Mouse (Mus musculus) forebrain, embryonic 10.5 days (tissue): ENCODE results near the gene Slc12a9. TPM values are rescaled to one million over a fixed set of nuclear protein-coding genes. Genes with fewer than 3 reads are reported as not detected.

Experiments
- DNase-seq: peaks from one replicate; pipeline ENCODE4 v3.0.0-alpha.2; 2017; ENCODE audit warnings: low spot score; ENCODE audit errors: extremely low spot score
- H3K27ac ChIP-seq: fragments of 300-500 bp; sonication (generic); 2 replicates; pipeline ENCODE4 v1.5.1; 2016; ENCODE audit warnings: mild to moderate bottlenecking
- H3K27me3 ChIP-seq: fragments of 300-500 bp; sonication (generic); 2 replicates; pipeline ENCODE4 v1.6.1; 2016; ENCODE audit warnings: mild to moderate bottlenecking; ENCODE audit not compliant: poor library complexity, severe bottlenecking
- H3K36me3 ChIP-seq: fragments of 300-500 bp; sonication (generic); replicated peaks from 2 replicates; pipeline ENCODE4 v1.6.1; 2016; ENCODE audit warnings: mild to moderate bottlenecking, moderate library complexity
- H3K4me1 ChIP-seq: fragments of 300-500 bp; sonication (generic); 2 replicates; pipeline ENCODE4 v1.6.1; 2016
- H3K4me3 ChIP-seq: fragments of 300-500 bp; sonication (generic); 2 replicates; pipeline ENCODE4 v1.5.1; 2016; ENCODE audit warnings: mild to moderate bottlenecking, moderate library complexity
- H3K9me3 ChIP-seq: fragments of 300-500 bp; sonication (generic); 2 replicates; pipeline ENCODE4 v1.6.1; 2016; ENCODE audit warnings: mild to moderate bottlenecking, moderate library complexity
- WGBS: fragments of 180-500 bp; shearing (Covaris S2); methylation state at CpG from one replicate; pipeline ENCODE4 v1.1.7; 2016; 5-methylcytosine and 5-hydroxymethylcytosine counted together
- polyA plus RNA-seq: library from polyadenylated mRNA; unstranded; fragments of >200 nt; fragmentation: Nextera tagmentation; extraction: Ambion mirVana; gene quantifications from 2 replicates; pipeline ENCODE4 v1.2.1, GENCODE M21; 2016

Slc12a9 gene
- polyA plus RNA-seq, 1 experiment from 2014 or later = 10.6 TPM

- DNase-seq = no peak
- peak overlapping the region; percentile 99 for H3K27ac ChIP-seq
These were observed 18.9 kb upstream of the Slc12a9 start for GRCm38 (mm10) chr5:137352011-137352975.

GRCm38 (mm10) chr5:137351394-137351793 is 18.0 kb upstream of the Slc12a9 start:
- Histone ChIP-seq H3K4me3 (peak overlapping the region; percentile 95), H3K4me1 (peaks cover 72% of the 10 kb centered on the region), H3K27me3 (no peaks in the 10 kb centered on the region), H3K36me3 (peaks cover 42% of the 10 kb centered on the region), H3K9me3 (no peaks in the 10 kb centered on the region), H3K27ac (peak overlapping the region; percentile 99)
- no peak for DNase-seq
- 9% methylated on average over 4 of the region's 4 CpGs for WGBS

More at GRCm38 (mm10) chr5:137352011-137352975, 18.9 kb upstream of the Slc12a9 start:
- H3K4me1 ChIP-seq = peaks cover 64% of the 10 kb centered on the region
- H3K9me3 ChIP-seq = no peaks in the 10 kb centered on the region
- 22% methylated on average over 16 of the region's 16 CpGs for WGBS
- H3K36me3 ChIP-seq = peaks cover 51% of the 10 kb centered on the region
- peak overlapping the region; percentile 95 for H3K4me3 ChIP-seq
- H3K27me3 ChIP-seq = no peaks in the 10 kb centered on the region

- peaks cover 75% of the 10 kb centered on the region for H3K4me1 ChIP-seq
- under 1% methylated on average over 8 of the region's 8 CpGs for WGBS
- H3K36me3 ChIP-seq = peaks cover 38% of the 10 kb centered on the region
- no peaks in the 10 kb centered on the region for H3K9me3 ChIP-seq
- H3K27ac ChIP-seq = peak overlapping the region; percentile 99
- H3K27me3 ChIP-seq = no peaks in the 10 kb centered on the region
- peak; percentile 36 for DNase-seq
- peak overlapping the region; percentile 95 for H3K4me3 ChIP-seq
These were observed 17.6 kb upstream of the Slc12a9 start for GRCm38 (mm10) chr5:137351058-137351380.

- Histone ChIP-seq H3K4me1 (peaks cover 80% of the 10 kb centered on the region), H3K4me3 (peak overlapping the region; percentile 95), H3K27ac (peak overlapping the region; percentile 99), H3K36me3 (peaks cover 33% of the 10 kb centered on the region), H3K9me3 (no peaks in the 10 kb centered on the region), H3K27me3 (no peaks in the 10 kb centered on the region)
- under 1% methylated on average over 55 of the region's 55 CpGs for WGBS
- peak; percentile 45 for DNase-seq
These were observed 17.0 kb upstream of the Slc12a9 start for GRCm38 (mm10) chr5:137350205-137351057.

GRCm38 (mm10) chr5:137349384-137350204 is 16.2 kb upstream of the Slc12a9 start, which contains the start of gene Ephb4:
Gene Ephb4, plus strand, starts transcription at chr5:137350109.
- Histone ChIP-seq H3K27ac (peak within 1 kb of the TSS; percentile 99), H3K27me3 (no peaks in the 10 kb centered on the region), H3K36me3 (peaks cover 24% of the 10 kb centered on the region), H3K4me1 (peaks cover 84% of the 10 kb centered on the region), H3K4me3 (peak within 1 kb of the TSS; percentile 95), H3K9me3 (no peaks in the 10 kb centered on the region)
- WGBS = 2% methylated on average over 30 of the region's 32 CpGs
- peak; percentile 94 for DNase-seq

DNA sequence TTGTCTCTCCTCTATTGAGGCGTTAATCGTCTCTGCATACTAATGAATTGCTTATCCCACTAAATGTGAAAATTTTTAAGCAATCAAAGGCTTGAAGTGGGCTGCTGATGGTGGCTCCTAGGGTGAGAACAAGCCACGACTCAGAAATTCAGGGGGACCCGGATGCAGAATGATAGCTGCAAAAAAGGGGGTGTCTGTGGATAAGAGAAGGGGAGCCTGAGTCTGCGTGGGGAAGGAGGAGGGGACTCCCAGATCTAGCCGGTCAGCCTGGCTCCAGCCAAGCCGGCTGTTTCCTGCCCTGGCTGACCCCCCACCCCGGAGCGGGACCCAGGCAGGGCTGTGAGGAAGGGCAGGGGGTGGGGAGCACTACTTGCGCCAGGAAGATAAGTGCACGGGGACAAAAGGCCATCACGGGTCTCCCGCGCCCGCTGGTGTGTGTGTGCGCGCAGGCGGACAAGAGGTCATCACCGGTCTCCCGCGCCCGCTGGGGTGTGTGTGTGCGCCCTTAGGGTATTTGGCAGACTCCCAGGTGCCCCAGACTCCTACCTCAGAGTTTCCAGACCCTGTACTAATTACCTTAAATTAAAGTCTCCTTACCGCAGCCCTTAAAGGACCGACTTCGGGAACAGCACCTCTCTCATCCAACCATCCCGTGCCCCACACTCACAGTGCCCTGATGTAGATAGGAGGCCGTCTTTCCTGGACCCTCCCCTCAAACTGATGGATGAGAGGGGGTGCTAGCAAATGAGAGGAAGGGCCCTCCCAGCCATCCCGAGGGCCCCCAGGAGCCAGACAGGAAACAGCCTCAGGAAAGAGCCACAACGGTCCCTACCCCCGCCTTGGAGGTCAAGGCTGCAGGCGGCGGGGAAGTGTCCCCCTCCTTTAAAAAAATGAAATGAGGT is 15.3 kb upstream of the Slc12a9 start:
- DNase-seq = peak; percentile 55
- H3K4me1 ChIP-seq = peaks cover 77% of the 10 kb centered on the region

DNA sequence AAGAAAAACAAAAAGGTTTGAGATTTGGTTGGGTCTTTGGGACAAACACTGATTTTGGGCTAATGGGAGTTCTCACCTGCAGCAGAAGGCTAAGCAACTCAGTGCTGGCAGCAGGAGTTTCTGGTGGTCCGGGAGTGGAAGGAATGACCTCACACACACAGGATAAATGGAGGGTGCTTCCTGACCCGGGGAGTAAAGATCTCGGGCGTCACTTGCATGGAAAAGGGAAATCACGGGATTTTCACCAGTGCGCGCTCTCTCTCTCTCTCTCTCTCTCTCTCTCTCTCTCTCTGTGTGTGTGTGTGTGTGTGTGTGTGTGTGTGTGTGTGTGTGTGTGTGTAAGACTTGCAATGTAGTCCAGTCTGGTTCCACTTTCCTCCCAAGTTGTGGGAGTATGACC is 14.5 kb upstream of the Slc12a9 start:
- Histone ChIP-seq H3K4me1 (peaks cover 69% of the 10 kb centered on the region), H3K27me3 (no peaks in the 10 kb centered on the region), H3K27ac (peak overlapping the region; percentile 99), H3K9me3 (no peaks in the 10 kb centered on the region), H3K36me3 (peaks cover 9% of the 10 kb centered on the region), H3K4me3 (peak overlapping the region; percentile 95)
- no peak for DNase-seq
- 18% methylated on average over 7 of the region's 7 CpGs for WGBS

More for the DNA sequence above, 15.3 kb upstream of the Slc12a9 start:
- no peaks in the 10 kb centered on the region for H3K9me3 ChIP-seq
- peak overlapping the region; percentile 99 for H3K27ac ChIP-seq
- no peaks in the 10 kb centered on the region for H3K27me3 ChIP-seq
- H3K36me3 ChIP-seq = peaks cover 16% of the 10 kb centered on the region
- WGBS = under 1% methylated on average over 33 of the region's 33 CpGs
- peak overlapping the region; percentile 95 for H3K4me3 ChIP-seq

GRCm38 (mm10) chr5:137346983-137347382 is 13.6 kb upstream of the Slc12a9 start:
- H3K9me3 ChIP-seq = no peaks in the 10 kb centered on the region
- peaks cover under 1% of the 10 kb centered on the region; the same call in 1 of the 2 replicates for H3K36me3 ChIP-seq
- H3K27me3 ChIP-seq = no peaks in the 10 kb centered on the region
- H3K4me1 ChIP-seq = peaks cover 60% of the 10 kb centered on the region
- 90% methylated on average over 4 of the region's 4 CpGs for WGBS
- no peak overlapping the region for H3K4me3 ChIP-seq
- DNase-seq = no peak
- no peak overlapping the region for H3K27ac ChIP-seq

DNA sequence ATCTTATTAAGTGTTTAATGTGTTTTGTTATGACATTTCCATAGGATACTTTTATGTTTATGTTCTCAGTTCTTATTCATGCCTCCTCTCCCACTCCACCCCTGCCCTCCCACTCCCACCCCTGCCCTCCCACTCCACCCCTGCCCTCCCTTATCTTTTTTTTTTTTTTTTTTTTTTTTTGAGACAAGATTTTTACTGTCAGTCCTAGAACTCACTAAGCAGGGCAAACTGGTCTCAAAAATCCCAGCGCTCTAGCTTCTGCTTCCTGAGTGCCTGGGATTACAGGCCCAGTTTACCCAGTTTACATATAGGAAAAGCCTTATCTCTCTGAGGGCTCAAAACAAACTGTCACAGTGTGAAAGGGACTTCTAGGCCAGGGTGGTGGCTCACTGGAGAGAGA is 13.0 kb upstream of the Slc12a9 start:
- peaks cover 54% of the 10 kb centered on the region for H3K4me1 ChIP-seq
- no peaks in the 10 kb centered on the region for H3K27me3 ChIP-seq
- no peak for DNase-seq
- H3K36me3 ChIP-seq = no peaks in the 10 kb centered on the region
- H3K4me3 ChIP-seq = no peak overlapping the region
- 79% methylated on average over 1 of the region's 1 CpGs for WGBS
- no peak overlapping the region for H3K27ac ChIP-seq
- H3K9me3 ChIP-seq = no peaks in the 10 kb centered on the region

- Histone ChIP-seq H3K9me3 (no peaks in the 10 kb centered on the region), H3K4me1 (peaks cover 49% of the 10 kb centered on the region), H3K27ac (0 out of 2 replicates have a peak overlapping the region, but pooled peaks have one; percentile 46), H3K27me3 (no peaks in the 10 kb centered on the region), H3K36me3 (no peaks in the 10 kb centered on the region), H3K4me3 (0 out of 2 replicates have a peak overlapping the region, but pooled peaks have one; percentile 10)
- DNase-seq = no peak
- WGBS = 31% methylated on average over 9 of the region's 9 CpGs
These were observed 12.4 kb upstream of the Slc12a9 start for GRCm38 (mm10) chr5:137345821-137346220.

DNA sequence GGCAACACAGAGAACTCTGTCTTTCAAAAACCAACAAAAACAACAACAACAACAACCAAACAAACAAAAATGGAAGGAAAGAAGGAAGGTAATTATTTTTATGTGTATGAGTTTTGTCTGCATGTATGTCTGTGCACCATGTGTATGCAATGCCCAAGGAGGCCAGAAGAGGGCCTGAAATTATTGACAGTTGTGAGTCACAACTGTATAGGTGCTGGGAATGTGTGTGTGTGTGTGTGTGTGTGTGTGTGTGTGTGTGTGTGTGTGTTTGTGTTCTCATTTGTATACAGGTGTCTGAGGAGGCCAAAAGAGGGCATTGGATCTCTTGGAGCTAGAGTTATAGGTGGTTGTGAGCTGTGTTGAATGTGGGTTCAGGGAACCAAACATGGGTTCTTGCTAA is 10.5 kb upstream of the Slc12a9 start:
- DNase-seq = no peak
- H3K4me3 ChIP-seq = no peak overlapping the region
- no peaks in the 10 kb centered on the region for H3K27me3 ChIP-seq
- H3K27ac ChIP-seq = no peak overlapping the region
- no peaks in the 10 kb centered on the region for H3K36me3 ChIP-seq
- peaks cover 49% of the 10 kb centered on the region for H3K4me1 ChIP-seq
- no peaks in the 10 kb centered on the region for H3K9me3 ChIP-seq
